Mouse (Mus musculus): ENCODE measurements at regions not wholly inside any gene's neighbourhood (a gene's known extent, or its start where the extent isn't known, plus 50 kb on each side); places are given as distances from the start of the nearest gene placed in this dataset.

DNA sequence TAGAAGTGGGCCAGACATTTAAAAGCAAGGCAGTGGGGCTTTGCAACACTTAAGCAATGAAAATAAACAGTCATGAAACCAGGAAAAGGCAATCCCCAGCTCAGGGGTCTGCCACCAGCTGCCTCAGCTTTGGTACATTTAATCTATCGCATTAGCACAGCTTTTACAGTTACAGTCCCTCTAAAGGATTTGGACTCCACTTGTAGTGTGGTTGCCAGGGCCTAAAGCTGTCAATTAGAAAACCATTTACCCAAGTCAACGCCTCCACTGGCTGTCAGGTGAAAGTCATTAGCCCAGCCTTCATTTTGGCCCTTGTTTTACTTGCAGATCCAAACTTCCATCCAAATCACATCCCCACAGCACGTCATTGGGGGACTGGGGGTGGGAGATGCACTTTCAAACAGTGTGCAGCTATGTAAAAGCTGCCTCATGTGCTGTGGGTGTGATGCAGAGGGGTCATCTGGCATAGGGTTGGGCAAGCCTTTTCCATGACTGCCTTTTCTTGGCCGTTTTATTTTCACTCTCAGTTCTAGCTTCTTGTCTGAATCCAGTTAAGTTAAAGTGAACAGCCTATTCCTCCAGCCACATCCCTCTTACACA is 664.9 kb upstream of the 2610301B20Rik start:
- WGBS, result 54% methylated on average over 4 of the region's 4 CpGs
- Histone ChIP-seq H3K4me3 (ENCODE audit: low read depth, low read length) (no peak overlapping the region), H3K27ac (ENCODE audit: low read depth) (no peak overlapping the region), H3K9ac (no peak overlapping the region), H3K4me2 (no peak overlapping the region), H3K36me3 (ENCODE audit: insufficient read depth) (no peaks in the 10 kb centered on the region), H3K9me3 (ENCODE audit: low read depth, low read length) (no peaks in the 10 kb centered on the region), H3K4me1 (ENCODE audit: insufficient read depth) (no peaks in the 10 kb centered on the region), H3K27me3 (ENCODE audit: insufficient read depth, low read length) (no peaks in the 10 kb centered on the region)
- TF ChIP-seq CTCF (IDR thresholded peaks at IDR 0.05; ENCODE audit: low read depth), result no peak
- no peak for DNase-seq
- ATAC-seq (ENCODE audit: insufficient read depth), result no peak

DNA sequence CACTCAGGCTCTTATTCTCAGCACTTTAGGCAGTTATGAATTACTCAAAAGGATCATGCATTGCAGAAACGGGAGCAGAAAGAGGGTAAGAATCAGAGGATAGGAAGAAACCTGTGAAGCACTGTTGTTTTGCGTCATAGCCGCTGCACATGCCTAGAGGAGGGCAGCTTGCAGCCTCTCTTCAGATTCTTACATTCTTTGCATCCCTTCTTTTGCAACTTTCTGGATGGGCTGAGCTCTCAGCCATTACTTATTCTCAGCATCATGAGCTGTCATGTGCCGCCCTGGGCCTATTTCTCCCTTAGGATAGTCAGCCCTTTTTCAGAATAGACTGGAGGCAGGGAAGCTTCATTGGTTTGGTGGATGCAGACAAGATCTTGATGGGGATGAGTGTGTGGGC is 663.0 kb upstream of the 2610301B20Rik start:
- Histone ChIP-seq H3K4me3 (ENCODE audit: low read depth, low read length) (no peak overlapping the region), H3K4me1 (ENCODE audit: insufficient read depth) (no peaks in the 10 kb centered on the region), H3K9me3 (ENCODE audit: low read depth, low read length) (no peaks in the 10 kb centered on the region), H3K27ac (ENCODE audit: low read depth) (no peak overlapping the region), H3K36me3 (ENCODE audit: insufficient read depth) (no peaks in the 10 kb centered on the region), H3K4me2 (no peak overlapping the region), H3K27me3 (ENCODE audit: insufficient read depth, low read length) (no peaks in the 10 kb centered on the region), H3K9ac (no peak overlapping the region)
- 83% methylated on average over 4 of the region's 4 CpGs for WGBS
- DNase-seq (no peak), ATAC-seq (ENCODE audit: insufficient read depth) (no peak)
- no peak for TF ChIP-seq CTCF (IDR thresholded peaks at IDR 0.05; ENCODE audit: low read depth)

GRCm38 (mm10) chr4:10235324-10235723 is 639.0 kb upstream of the 2610301B20Rik start:
- Histone ChIP-seq H3K4me1 (ENCODE audit: insufficient read depth) (no peaks in the 10 kb centered on the region), H3K9ac (no peak overlapping the region), H3K4me2 (no peak overlapping the region), H3K27me3 (ENCODE audit: insufficient read depth, low read length) (no peaks in the 10 kb centered on the region), H3K9me3 (ENCODE audit: low read depth, low read length) (no peaks in the 10 kb centered on the region), H3K4me3 (ENCODE audit: low read depth, low read length) (no peak overlapping the region), H3K36me3 (ENCODE audit: insufficient read depth) (no peaks in the 10 kb centered on the region), H3K27ac (ENCODE audit: low read depth) (no peak overlapping the region)
- DNase-seq (no peak), ATAC-seq (ENCODE audit: insufficient read depth) (no peak)
- TF ChIP-seq CTCF (IDR thresholded peaks at IDR 0.05; ENCODE audit: low read depth), result no peak
- whole genome bisulfite sequencing, result 85% methylated on average over 5 of the region's 5 CpGs

DNA sequence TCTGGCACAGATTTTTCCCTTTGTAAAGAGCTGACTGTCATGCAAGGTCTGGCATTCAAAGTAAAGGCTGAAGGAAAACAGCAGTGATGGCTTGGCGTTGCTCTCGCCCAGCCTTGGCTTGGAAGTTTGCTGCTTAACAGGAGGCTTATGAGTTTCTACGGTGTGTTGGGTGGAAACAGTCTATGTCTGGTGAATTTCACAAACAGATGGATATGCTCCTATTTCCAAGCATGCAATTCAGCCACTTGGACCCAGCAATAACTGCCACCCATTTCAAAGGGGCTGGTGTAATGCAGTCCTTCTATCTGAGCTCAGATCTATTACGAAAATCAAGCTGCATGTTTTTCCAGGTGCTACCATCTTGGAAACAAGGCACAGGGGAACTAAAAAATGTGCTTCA is 632.2 kb upstream of the 2610301B20Rik start:
- no peaks in the 10 kb centered on the region for H3K4me1 ChIP-seq (ENCODE audit: insufficient read depth)
- TF ChIP-seq CTCF (IDR thresholded peaks at IDR 0.05; ENCODE audit: low read depth), result no peak
- H3K9me3 ChIP-seq (ENCODE audit: low read depth, low read length), result no peaks in the 10 kb centered on the region
- H3K4me2 ChIP-seq, result no peak overlapping the region
- no peak overlapping the region for H3K4me3 ChIP-seq (ENCODE audit: low read depth, low read length)
- H3K9ac ChIP-seq, result no peak overlapping the region
- H3K27me3 ChIP-seq (ENCODE audit: insufficient read depth, low read length), result no peaks in the 10 kb centered on the region
- ATAC-seq (ENCODE audit: insufficient read depth) (no peak), DNase-seq (no peak)
- no peaks in the 10 kb centered on the region for H3K36me3 ChIP-seq (ENCODE audit: insufficient read depth)
- H3K27ac ChIP-seq (ENCODE audit: low read depth), result no peak overlapping the region
- 76% methylated on average over 4 of the region's 4 CpGs for WGBS

- no peak overlapping the region for H3K27ac ChIP-seq (ENCODE audit: low read depth)
- H3K27me3 ChIP-seq (ENCODE audit: insufficient read depth, low read length), result no peaks in the 10 kb centered on the region
- H3K4me1 ChIP-seq (ENCODE audit: insufficient read depth), result no peaks in the 10 kb centered on the region
- ATAC-seq (ENCODE audit: insufficient read depth) (no peak), DNase-seq (no peak)
- H3K4me3 ChIP-seq (ENCODE audit: low read depth, low read length), result no peak overlapping the region
- H3K36me3 ChIP-seq (ENCODE audit: insufficient read depth), result no peaks in the 10 kb centered on the region
- no peak overlapping the region for H3K4me2 ChIP-seq
- H3K9ac ChIP-seq, result no peak overlapping the region
- H3K9me3 ChIP-seq (ENCODE audit: low read depth, low read length), result no peaks in the 10 kb centered on the region
- TF ChIP-seq CTCF (IDR thresholded peaks at IDR 0.05; ENCODE audit: low read depth), result no peak
- 58% methylated on average over 2 of the region's 2 CpGs for WGBS
These were observed 631.4 kb upstream of the 2610301B20Rik start for GRCm38 (mm10) chr4:10242909-10243308.

DNA sequence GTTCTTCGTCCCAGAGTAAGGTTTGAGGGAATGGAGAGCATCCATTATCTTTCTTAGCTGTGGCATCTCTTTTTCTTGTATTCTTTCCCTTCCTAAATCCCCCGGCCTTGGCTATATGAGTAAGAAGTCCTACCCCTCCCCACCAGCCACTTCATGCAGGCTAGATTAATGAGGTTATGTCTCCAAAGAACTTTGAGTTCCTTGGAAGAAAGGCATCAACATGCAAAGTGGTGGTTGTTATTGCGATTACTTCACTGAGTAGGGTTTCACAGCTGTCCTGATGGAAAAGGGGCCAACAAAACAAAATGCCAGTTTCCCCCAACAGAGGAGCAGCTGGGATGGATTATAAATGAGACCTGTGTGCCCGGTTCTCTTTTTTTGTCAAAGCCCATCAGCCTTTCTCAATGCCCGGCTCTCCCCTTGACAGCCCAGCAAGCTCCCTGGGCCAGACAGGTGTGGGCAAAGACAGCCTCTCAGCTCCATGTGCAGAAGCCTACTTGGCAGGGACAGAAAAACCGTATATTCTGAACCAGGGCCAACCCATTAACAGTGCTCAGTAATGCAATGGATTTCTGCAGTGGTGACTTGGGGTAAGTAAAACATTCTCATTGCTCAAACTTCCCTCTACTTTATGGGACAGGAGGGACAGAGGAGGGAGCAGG is 620.1 kb upstream of the 2610301B20Rik start:
- H3K9me3 ChIP-seq (ENCODE audit: low read depth, low read length), result no peaks in the 10 kb centered on the region
- H3K27me3 ChIP-seq (ENCODE audit: insufficient read depth, low read length), result no peaks in the 10 kb centered on the region
- H3K4me1 ChIP-seq (ENCODE audit: insufficient read depth), result no peaks in the 10 kb centered on the region
- ATAC-seq (ENCODE audit: insufficient read depth) (no peak), DNase-seq (no peak)
- no peak overlapping the region for H3K4me3 ChIP-seq (ENCODE audit: low read depth, low read length)
- WGBS, result 67% methylated on average over 6 of the region's 6 CpGs
- no peak overlapping the region for H3K4me2 ChIP-seq
- TF ChIP-seq CTCF (IDR thresholded peaks at IDR 0.05; ENCODE audit: low read depth), result no peak
- no peak overlapping the region for H3K27ac ChIP-seq (ENCODE audit: low read depth)
- no peaks in the 10 kb centered on the region for H3K36me3 ChIP-seq (ENCODE audit: insufficient read depth)
- H3K9ac ChIP-seq, result no peak overlapping the region

GRCm38 (mm10) chr4:10257537-10257936 is 616.8 kb upstream of the 2610301B20Rik start:
- Histone ChIP-seq H3K4me2 (no peak overlapping the region), H3K4me1 (ENCODE audit: insufficient read depth) (no peaks in the 10 kb centered on the region), H3K36me3 (ENCODE audit: insufficient read depth) (no peaks in the 10 kb centered on the region), H3K27me3 (ENCODE audit: insufficient read depth, low read length) (no peaks in the 10 kb centered on the region), H3K9ac (no peak overlapping the region), H3K9me3 (ENCODE audit: low read depth, low read length) (no peaks in the 10 kb centered on the region), H3K27ac (ENCODE audit: low read depth) (no peak overlapping the region), H3K4me3 (ENCODE audit: low read depth, low read length) (no peak overlapping the region)
- DNase-seq, result no peak
- no peak for ATAC-seq (ENCODE audit: insufficient read depth)
- TF ChIP-seq CTCF (IDR thresholded peaks at IDR 0.05; ENCODE audit: low read depth), result no peak
- 40% methylated on average over 4 of the region's 4 CpGs for WGBS

Measured in lung, embryonic 14.5 days (tissue).